Mouse (Mus musculus): ENCODE data around the gene Slc25a22. TPM values are rescaled to one million over a fixed set of nuclear protein-coding genes. Genes with fewer than 3 reads are reported as not detected.
A peak's percentile ranks its signal among the peaks of the same experiment; 100 is the strongest.

Gene Slc25a22
- polyA plus RNA-seq, 1 experiment from 2014 or later: 17.2 TPM

- Histone ChIP-seq H3K4me1 (replicated peaks; ENCODE audit: control insufficient read depth, insufficient read depth) (peaks cover 5% of the 10 kb centered on the region; the same call in 1 of the 2 replicates), H3K9ac (ENCODE audit: low read length) (peak overlapping the region; percentile 55), H3K9me3 (ENCODE audit: control insufficient read depth, low read length) (no peaks in the 10 kb centered on the region), H3K36me3 (ENCODE audit: control insufficient read depth, insufficient read depth, low read length) (peaks cover 11% of the 10 kb centered on the region; the same call in 1 of the 2 replicates), H3K4me3 (ENCODE audit: low read depth, low read length) (peak overlapping the region; percentile 46), H3K27me3 (ENCODE audit: control insufficient read depth, insufficient read depth, low read length) (no peaks in the 10 kb centered on the region), H3K4me2 (replicated peaks; ENCODE audit: low read depth) (peak overlapping the region; percentile 71), H3K27ac (replicated peaks) (peak overlapping the region; percentile 58; the same call in 1 of the 2 replicates)
- 11% methylated on average over 8 of the region's 8 CpGs for WGBS
- peak; percentile 47 for DNase-seq (ENCODE audit: low spot score)
- ATAC-seq (ENCODE audit: low FRiP score, low TSS enrichment): no peak
- no peak for TF ChIP-seq EP300 (optimal IDR thresholded peaks at IDR 0.05)
- TF ChIP-seq CTCF (IDR thresholded peaks at IDR 0.05; ENCODE audit: low read depth): no peak
Measured at GRCm38 (mm10) chr7:141434464-141434863, 3.2 kb downstream of the Slc25a22 start.

GRCm38 (mm10) chr7:141433517-141434400, 3.9 kb downstream of the Slc25a22 start:
- Histone ChIP-seq H3K4me2 (replicated peaks; ENCODE audit: low read depth) (peak overlapping the region; percentile 71), H3K27me3 (ENCODE audit: control insufficient read depth, insufficient read depth, low read length) (no peaks in the 10 kb centered on the region), H3K4me1 (replicated peaks; ENCODE audit: control insufficient read depth, insufficient read depth) (peaks cover 5% of the 10 kb centered on the region; the same call in 1 of the 2 replicates), H3K4me3 (ENCODE audit: low read depth, low read length) (peak overlapping the region; percentile 46), H3K27ac (replicated peaks) (no peak overlapping the region), H3K36me3 (ENCODE audit: control insufficient read depth, insufficient read depth, low read length) (peaks cover 11% of the 10 kb centered on the region; the same call in 1 of the 2 replicates), H3K9me3 (ENCODE audit: control insufficient read depth, low read length) (no peaks in the 10 kb centered on the region), H3K9ac (ENCODE audit: low read length) (peak overlapping the region; percentile 54)
- no peak for ATAC-seq (ENCODE audit: low FRiP score, low TSS enrichment)
- 73% methylated on average over 15 of the region's 15 CpGs for WGBS
- no peak for TF ChIP-seq EP300 (optimal IDR thresholded peaks at IDR 0.05)
- no peak for TF ChIP-seq CTCF (IDR thresholded peaks at IDR 0.05; ENCODE audit: low read depth)
- DNase-seq (ENCODE audit: low spot score): no peak

GRCm38 (mm10) chr7:141432741-141433516, 4.8 kb downstream of the Slc25a22 start:
- Histone ChIP-seq H3K36me3 (ENCODE audit: control insufficient read depth, insufficient read depth, low read length) (peaks cover 11% of the 10 kb centered on the region; the same call in 1 of the 2 replicates), H3K4me1 (replicated peaks; ENCODE audit: control insufficient read depth, insufficient read depth) (peaks cover 5% of the 10 kb centered on the region; the same call in 1 of the 2 replicates), H3K9ac (ENCODE audit: low read length) (no peak overlapping the region), H3K4me3 (ENCODE audit: low read depth, low read length) (no peak overlapping the region), H3K27me3 (ENCODE audit: control insufficient read depth, insufficient read depth, low read length) (no peaks in the 10 kb centered on the region), H3K27ac (replicated peaks) (peak overlapping the region; percentile 30; the same call in 1 of the 2 replicates), H3K4me2 (replicated peaks; ENCODE audit: low read depth) (no peak overlapping the region), H3K9me3 (ENCODE audit: control insufficient read depth, low read length) (no peaks in the 10 kb centered on the region)
- TF ChIP-seq CTCF (IDR thresholded peaks at IDR 0.05; ENCODE audit: low read depth) (no peak), EP300 (optimal IDR thresholded peaks at IDR 0.05) (no peak)
- DNase-seq (ENCODE audit: low spot score): no peak
- ATAC-seq (ENCODE audit: low FRiP score, low TSS enrichment): no peak
- 65% methylated on average over 6 of the region's 6 CpGs for WGBS

- Histone ChIP-seq H3K27me3 (ENCODE audit: control insufficient read depth, insufficient read depth, low read length) (no peaks in the 10 kb centered on the region), H3K36me3 (ENCODE audit: control insufficient read depth, insufficient read depth, low read length) (peaks cover 11% of the 10 kb centered on the region; the same call in 1 of the 2 replicates), H3K4me1 (replicated peaks; ENCODE audit: control insufficient read depth, insufficient read depth) (peaks cover 5% of the 10 kb centered on the region; the same call in 1 of the 2 replicates), H3K4me2 (replicated peaks; ENCODE audit: low read depth) (no peak overlapping the region), H3K27ac (replicated peaks) (no peak overlapping the region), H3K9me3 (ENCODE audit: control insufficient read depth, low read length) (no peaks in the 10 kb centered on the region), H3K4me3 (ENCODE audit: low read depth, low read length) (no peak overlapping the region), H3K9ac (ENCODE audit: low read length) (no peak overlapping the region)
- DNase-seq (ENCODE audit: low spot score) (no peak), ATAC-seq (ENCODE audit: low FRiP score, low TSS enrichment) (no peak)
- WGBS: 83% methylated on average over 8 of the region's 8 CpGs
- TF ChIP-seq CTCF (IDR thresholded peaks at IDR 0.05; ENCODE audit: low read depth) (no peak), EP300 (optimal IDR thresholded peaks at IDR 0.05) (no peak)
Measured at GRCm38 (mm10) chr7:141432186-141432611, 5.5 kb downstream of the Slc25a22 start.

- peaks cover 11% of the 10 kb centered on the region; the same call in 1 of the 2 replicates for H3K36me3 ChIP-seq (ENCODE audit: control insufficient read depth, insufficient read depth, low read length)
- WGBS: 93% methylated on average over 19 of the region's 19 CpGs
- H3K27ac ChIP-seq (replicated peaks): no peak overlapping the region
- no peak for TF ChIP-seq EP300 (optimal IDR thresholded peaks at IDR 0.05)
- TF ChIP-seq CTCF (IDR thresholded peaks at IDR 0.05; ENCODE audit: low read depth): no peak
- no peaks in the 10 kb centered on the region for H3K27me3 ChIP-seq (ENCODE audit: control insufficient read depth, insufficient read depth, low read length)
- H3K9ac ChIP-seq (ENCODE audit: low read length): no peak overlapping the region
- no peak overlapping the region for H3K4me3 ChIP-seq (ENCODE audit: low read depth, low read length)
- ATAC-seq (ENCODE audit: low FRiP score, low TSS enrichment) (no peak), DNase-seq (ENCODE audit: low spot score) (no peak)
- H3K9me3 ChIP-seq (ENCODE audit: control insufficient read depth, low read length): no peaks in the 10 kb centered on the region
- no peak overlapping the region for H3K4me2 ChIP-seq (replicated peaks; ENCODE audit: low read depth)
- H3K4me1 ChIP-seq (replicated peaks; ENCODE audit: control insufficient read depth, insufficient read depth): peaks cover 2% of the 10 kb centered on the region; the same call in 1 of the 2 replicates
Measured at GRCm38 (mm10) chr7:141431434-141432185, 6.1 kb downstream of the Slc25a22 start.

All from stomach, postnatal 0 days (tissue).